Mouse (Mus musculus) kidney, adult 11 months (tissue): ENCODE measurements around the gene Krt18.
"Not testable (repeated sequence)": the region's sequence is repeated elsewhere in the genome, so short reads cannot be mapped to it uniquely, and the experiment has no call there.

Experiments
- DNase-seq: peaks from one replicate; pipeline ENCODE4 v3.0.0; 2022

Krt18 gene

DNA sequence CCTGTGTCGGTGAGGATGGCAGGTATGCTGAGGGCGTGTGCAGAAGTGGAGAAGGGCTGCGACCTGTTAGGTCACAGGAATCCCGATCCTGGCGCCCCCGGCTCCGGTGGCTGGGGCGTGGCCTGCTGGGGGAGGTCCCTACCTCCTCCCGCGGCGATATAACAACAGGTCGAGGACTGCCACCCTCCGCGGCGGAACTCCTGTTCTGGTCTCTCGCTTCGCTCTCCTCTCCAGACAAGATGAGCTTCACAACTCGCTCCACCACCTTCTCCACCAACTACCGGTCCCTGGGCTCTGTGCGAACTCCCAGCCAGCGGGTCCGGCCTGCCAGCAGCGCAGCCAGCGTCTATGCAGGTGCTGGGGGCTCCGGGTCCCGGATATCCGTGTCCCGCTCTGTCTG is at the start of gene Krt18:
TSS of gene Krt18 (plus strand) at position 141 of the 400 bp plus-strand sequence.
- peak; percentile 33 for DNase-seq

DNA sequence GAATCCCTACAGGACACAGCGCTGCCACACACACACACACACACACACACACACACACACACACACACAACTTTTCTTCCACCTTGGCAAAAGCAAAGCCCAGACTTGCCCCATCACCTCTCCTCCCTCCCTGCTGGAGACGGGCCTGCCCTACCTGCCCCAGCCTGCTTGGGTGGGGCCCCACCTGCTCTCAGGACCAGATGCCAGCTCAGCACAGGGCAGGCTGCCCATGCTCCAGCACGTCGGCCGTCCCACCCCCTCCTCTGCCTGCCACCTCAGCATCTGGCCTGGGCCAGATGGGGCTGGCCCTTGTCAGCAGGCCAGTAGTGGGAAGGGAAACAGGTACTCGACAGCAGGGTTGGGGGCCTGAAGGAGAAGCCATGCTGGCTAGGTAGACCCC is 47.1 kb upstream of the Krt18 start:
- DNase-seq, result peak; percentile 90

DNA sequence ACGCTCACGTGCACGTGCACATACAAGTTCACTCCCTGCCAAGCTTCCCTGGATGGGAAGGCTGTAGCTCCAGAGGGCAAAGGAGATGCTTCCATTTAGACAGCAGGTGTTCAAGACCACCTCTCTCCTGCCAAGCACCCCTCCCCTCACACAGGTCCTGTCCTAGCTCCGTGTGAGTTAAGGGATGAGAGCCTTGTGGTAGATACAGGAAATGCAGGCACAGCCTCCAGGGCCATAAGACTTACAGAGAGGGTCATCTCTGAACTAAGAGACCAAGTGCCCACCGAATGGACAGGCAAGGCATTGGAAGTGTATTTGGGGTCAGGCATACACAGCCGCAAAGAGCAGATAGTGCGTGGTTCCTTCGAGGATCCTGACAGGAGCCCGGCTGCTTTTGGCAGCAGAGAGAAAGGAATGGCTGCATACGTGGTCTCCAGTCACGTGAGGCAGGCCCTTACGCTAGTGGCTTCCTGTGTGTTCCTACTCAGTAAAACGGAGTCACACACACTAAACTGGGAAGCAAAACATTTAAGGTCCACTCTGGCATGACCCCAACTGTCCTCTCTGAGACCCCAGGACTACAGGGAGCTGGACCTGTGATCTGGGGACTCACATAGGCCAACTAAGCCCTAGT is 44.5 kb upstream of the Krt18 start:
- DNase-seq, result no peak

DNA sequence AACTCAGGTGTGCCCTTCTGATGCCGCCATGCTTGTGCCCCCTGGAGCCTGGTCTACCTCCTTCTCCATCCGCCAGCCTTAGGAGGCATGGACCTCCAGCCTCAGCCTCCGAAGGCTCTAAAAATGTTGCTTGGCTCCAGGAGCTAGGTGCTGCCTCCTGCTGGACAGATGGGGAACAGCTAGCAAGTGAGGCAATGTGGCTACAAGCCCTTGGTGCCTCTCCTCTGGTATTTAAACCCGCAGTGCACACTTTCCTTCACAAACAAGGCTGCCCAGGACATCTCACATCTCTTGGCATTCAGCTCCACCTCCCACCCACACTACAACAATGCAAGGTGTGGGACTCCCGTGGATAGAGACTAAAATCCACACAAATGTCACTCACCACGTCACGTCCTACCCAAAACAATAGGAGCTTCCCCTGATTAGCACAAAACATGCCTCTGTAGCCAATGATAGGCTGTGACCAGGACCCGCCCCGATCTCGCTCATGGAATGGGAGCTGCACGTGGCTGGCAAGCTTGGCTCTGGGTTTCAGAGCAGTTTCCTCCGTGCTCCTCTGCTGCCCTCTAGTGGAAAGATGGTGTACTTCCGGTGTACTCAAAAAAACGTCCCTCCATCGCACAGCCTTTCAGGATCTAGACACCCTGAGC is 43.9 kb upstream of the Krt18 start:
- peak; percentile 94 for DNase-seq

DNA sequence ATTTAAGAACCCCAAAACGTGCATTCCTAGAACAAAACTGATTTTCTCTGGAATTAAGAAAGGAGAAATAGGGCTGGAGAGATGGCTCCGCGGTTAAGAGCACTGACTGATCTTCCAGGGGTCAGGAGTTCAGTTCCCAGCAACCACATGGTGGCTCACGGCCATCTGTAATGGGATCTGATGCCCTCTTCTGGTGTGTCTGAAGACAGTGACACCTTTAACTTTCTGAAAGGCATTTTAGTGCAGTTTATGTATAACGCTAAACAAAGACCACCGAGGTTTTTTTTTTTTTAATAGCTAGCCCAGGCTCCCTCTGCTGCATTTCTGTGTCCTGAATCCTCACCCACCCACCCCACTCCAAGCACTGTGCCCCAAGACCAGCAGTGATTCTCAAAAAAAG is 43.2 kb upstream of the Krt18 start:
- no peak for DNase-seq

DNA sequence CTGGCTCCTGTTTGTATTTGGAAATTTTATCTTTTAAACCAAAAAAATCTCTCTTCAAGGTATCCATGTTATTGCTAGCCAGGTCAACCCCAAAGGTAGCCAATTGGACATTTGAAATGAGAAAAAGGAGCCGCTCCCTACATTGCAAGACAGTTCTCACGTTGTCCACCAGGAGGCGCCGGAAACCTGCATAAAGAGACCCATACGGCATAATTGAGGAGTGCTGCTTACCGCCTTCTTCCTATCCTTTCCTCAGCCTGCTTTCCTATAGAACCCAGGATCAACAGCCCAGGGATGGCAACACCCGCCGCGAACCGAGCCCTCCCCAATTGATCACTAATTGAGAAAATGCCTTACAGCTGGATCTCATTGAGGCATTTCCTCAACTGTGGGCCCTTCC is 39.9 kb upstream of the Krt18 start:
- DNase-seq, result peak; percentile 73

DNA sequence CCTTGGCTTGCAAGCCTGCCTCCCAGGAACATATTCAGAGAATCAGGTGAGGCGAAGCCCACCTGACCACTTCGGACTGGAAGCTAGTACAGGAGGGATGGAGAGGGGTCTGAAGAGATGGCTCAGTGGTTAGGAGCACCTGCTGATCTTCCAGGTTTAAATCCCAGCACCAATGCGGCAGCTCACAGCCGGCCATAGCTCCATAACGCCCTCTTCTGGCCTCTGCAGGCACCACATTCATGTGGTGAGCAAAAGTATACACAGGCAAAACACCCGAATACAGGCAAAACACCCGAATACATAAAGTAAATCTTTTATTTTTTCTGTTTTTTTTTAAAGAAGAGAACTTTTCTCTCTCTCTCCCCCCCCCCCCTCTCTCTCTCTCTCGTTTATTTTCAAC is 39.3 kb upstream of the Krt18 start:
- DNase-seq, result no peak

DNA sequence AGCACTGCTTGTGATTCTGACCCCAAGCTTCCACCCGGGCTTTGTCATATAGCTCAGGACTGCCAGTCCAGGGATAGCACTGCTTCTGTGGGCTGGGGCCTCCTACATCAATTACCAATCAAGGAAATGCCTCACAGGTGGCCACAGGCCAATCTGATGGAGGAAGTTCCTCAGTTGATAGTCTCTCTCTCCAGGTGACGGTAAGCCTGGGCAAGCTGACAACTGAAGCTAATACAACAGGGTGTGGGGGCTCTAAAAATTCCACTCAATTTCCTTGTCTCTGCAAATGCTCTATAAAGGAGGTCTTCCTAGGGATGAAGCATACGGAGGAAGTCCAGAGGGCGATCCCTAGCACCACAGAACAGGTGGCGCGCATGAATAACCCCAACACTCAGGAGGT is 37.0 kb upstream of the Krt18 start:
- no peak for DNase-seq

DNA sequence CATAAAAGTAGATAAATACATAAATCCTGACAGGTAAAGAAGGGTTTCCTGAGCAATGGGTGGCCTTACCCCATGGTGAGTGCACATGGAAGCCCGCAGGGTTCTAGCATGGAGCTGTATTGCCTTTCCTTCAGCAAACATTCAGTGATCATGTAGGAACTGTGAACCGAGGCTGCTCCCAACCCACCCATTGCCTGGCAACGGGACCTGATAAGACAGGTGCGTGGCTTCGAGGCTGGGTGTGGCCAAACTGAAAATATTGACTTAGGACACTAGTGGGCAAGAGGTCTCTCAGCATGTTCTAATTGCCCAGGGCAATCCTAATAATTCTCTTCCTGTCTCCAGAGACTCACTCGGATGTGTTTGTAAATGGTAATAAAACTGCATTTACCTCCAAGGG is 33.6 kb upstream of the Krt18 start:
- no peak for DNase-seq

DNA sequence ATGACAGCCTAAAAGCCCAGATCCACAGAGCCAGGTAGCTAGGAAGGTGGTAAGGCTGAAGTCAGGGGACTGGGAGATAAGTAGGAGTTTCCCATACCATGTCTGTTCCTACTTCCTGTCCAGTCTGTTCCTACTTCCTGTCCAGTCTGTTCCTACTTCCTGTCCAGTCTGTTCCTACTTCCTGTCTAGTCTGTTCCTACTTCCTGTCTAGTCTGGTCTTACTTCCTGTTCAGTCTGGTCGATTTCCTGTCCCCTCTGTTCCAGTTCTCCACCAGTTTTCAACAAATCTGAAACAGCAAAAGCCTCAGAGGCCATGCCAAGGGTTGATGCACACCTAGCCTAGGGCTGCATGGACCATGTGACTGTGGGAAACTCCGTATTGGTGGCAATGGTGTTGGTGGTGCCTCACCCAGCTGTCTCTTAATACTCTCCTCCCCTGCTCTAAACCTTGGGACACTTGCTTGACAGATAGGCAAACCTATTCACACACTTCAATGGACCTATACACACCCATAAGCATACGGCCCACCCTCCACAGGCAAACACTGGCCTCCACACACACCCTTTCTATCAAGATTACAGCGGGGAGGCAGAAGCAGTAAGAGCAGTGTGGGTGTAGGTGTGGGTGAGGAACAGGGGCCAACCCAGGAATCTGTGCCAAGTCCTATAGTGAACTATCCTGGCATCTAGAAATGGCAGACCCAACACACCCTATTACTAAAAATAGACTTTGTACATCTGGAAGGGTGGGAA is 32.3 kb upstream of the Krt18 start:
- DNase-seq, result no peak

DNA sequence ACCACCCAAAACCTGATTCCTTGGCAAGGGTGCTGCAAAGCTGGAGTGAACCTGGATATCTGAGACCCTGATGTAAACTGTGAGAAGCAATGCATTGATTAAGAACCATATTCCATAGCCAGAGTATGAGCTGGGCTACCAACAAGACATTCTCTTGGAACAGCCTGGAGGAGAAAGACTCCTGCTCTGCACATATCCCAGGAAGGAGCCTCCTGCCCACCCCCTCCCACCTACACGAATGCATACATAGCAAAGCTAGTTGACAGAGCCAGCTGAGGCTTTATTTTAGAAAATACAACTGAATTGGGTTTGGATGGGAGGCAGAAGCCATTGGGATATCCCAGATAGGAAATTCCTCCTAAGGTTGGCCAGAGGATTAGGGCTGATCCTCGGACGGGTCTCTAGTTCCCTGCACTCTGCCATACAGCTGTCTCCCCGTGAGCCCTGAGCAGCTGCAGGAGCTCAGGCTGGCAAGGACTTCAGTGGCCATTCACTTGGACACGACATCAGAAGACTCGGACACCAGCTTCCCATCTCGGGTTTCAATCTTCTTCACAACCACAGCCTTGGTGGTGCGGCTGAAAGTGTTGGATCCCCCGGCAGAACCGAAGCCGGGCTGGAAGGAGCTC is 31.4 kb upstream of the Krt18 start:
- not testable (repeated sequence) for DNase-seq

DNA sequence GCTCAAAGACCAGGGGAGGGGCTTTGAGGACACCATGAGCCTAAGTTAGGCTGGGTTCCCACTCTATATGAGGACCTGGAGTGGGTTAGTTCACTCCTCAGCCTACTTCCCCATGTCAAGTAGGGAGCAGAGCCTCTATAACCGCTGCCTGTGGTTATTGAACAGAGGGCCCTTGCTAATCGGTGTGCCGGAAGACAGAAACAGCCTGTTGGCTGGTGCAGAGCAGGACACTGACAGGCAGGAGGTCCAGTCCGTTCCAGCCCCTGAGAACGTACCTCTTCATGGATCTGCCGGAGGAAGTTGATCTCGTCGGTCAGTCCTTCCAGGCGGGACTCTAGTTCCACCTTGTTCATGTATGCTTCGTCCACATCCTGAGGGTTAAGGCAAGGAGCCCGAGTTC is 28.8 kb upstream of the Krt18 start:
- DNase-seq, result no peak

DNA sequence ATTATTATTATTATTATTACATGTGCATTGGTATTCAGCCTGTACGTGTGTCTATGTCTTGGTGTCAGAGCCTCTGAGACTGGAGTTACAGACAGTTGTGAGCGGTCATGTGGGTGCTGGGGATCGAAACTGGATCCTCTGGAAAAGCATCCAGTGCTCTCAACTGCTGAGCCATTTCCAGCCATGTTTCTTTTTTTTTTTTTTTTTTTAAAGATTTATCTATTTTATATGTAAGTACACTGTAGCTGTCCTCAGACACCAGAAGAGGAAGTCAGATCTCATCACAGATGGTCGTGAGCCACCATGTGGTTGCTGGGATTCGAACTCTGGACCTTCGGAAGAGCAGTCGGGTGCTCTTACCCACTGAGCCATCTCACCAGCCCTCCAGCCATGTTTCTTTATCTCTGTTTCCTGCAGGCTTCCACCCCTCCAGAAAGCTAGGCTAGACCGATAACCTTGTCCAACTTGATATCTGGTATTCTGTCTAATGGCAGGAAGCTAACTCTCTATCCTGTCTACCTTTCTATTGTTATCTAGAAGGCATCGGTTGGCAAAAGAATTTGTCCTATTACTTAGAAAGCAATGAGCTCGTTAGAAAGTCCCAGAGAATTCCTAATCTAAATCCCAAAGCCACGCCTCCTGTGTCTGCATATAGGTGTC is 28.2 kb upstream of the Krt18 start:
- DNase-seq, result no peak

DNA sequence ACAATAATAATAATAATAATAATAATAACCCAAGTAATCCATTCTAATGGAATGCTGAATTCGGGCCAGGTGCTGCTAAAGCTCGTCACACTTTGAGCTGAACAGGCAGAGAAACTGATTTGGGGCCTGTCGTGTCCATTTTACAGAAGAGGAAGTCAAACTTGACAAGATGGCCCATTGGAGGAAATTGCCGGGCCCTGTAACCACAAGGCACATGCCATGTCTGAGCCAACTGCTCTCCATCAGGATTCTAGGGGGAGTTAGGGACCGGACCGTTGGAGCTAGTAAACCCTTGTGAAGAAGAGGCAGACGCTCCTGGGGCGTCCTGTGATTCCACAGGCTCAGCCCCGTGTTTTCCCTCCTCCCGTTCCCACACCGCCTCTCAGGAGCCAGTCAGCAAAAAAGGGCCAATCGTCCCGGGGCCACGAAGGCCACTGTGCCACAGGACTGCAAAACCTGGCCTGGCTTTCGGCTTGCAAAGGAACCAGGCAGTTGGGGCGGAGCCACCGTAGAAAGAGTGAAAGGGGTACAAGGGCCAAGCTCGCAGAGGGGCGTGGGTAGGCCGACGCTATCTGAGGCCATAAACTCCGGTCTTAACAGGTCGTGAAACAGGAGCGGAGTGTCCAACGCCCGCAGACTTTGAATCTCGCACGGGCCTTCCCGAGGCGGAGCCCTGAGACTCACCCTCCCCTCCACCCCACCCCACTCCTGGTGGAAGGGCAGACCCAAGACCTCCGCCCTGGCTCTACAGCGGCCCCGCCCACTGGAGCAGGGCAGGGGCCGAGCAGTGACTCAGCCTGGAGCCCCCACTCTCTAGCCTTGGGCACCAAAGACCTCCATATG is 25.1 kb upstream of the Krt18 start:
- peak; percentile 89 for DNase-seq

DNA sequence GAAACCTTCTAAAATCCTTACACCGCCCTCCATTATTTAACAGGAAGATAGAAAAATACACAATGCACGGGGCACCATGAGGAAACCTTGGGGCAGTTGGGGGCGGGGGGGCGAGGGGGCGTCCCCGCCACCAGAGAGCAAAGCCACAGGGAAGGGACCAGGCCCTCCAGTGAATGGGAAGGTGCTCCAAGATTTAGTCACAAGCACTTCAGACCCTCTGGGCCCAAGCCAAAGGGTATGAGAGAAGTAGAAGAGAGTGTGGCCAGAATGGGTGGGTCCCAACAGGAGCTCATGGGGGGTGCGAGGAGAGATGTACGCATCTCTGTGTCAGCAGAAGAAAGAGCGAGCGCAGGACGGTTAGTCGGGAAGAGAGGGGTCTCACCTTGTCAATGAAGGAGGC is 24.5 kb upstream of the Krt18 start:
- no peak for DNase-seq

DNA sequence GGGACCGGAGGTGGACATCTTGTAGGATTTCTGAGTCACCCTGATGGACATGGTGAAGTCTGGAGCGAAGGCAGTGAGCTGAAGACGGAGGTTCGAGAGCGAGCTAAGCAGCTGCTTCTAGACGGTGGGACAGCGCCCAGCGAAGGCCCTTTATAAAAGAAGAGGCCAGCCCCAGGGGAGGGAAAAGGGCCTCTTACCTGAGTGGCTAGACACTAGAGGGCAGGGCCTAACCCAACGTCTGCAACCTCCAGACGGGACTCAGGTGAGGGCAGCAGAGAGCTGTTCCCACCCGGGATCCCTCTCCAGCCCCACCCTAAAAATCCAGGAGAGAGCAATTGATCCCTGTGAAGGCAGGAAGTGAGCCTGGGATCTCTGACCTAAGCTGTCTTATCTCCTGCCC is 23.8 kb upstream of the Krt18 start, which contains the start of gene Krt8:
TSS of gene Krt8 (minus strand) at position 294 of the 400 bp plus-strand sequence.
- peak; percentile 85 for DNase-seq

DNA sequence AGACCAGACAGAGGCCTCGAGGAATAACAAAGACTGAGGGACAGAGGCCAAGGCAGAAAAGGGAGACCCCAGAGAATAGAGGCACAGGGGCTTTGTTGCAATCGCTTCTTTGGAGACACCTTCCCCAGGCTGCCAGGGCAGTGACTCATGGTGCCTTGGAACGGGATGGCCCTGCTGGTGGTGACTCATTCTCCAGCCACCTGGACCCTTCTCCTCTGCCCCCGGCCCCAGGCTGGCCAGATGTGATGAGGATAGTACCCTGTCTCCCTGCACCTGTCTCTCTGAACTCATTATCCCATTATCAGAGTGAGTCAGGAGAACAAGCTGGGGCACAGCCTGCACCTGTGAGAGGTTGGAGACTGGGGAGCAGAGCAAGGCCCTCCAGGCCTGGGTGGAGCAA is 22.7 kb upstream of the Krt18 start:
- DNase-seq, result no peak

DNA sequence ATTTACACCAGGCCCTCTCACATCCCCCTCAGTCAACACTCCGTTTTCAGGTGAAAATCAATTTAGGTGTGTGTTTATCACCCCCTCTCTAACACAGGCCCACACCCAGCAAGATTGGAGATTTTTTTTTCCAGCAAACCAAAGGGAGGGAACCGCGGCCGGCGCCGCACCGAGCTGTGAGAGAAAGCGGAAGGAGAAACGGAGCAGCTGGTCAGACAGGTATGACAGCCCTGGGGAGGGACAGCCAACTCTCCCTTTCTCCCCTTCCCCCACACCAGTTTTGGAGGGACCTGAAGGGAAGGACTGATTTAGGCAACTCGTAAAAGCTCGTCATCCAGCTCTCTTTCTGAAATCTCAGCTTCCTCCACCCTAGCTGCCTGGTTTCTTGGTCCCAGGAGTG is 21.7 kb upstream of the Krt18 start:
- peak; percentile 26 for DNase-seq

DNA sequence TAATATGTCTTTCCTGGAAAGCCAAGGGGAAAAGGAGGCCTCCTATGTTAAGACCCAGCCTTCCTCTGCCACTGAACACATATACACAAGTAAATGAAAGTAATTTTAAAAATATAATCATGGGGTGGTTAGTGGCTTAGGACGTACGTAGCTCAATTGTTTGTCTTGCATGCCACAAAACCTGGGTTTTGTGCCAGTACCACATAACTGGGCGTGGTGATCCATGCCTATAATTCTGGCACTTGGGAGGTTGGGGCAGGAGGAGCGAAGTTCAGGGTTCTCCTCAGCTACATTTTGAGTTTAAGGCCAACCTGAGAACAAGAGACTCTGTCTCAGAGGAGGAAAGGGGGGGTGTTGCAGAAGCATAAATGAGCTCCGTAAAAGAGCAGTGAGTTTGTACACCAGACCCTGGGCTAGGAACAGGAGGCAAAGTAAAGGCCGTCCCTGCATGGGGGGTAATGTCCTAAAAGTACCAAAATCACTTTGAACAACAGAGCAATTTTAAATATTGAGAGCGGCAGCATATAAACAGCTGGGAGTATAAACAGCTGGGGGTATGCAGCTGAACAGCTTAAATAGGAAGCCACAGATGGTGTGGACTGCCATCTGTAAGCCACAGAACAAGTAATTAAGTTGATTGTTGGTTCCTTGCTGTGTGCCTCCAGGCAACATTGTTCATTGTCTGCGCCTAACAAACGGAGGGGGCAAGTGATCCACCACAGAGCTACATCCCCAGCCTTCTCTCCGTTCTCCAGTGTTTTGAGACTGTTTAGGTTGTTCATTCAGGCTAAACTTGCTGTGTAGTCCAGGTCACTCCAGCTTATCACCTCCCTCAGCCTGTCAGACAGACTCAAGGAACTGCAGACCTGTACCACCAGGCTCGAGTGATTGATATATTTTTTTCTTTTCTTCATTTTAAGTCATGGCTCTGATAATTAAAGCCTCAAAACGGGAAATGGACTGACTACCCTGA is 20.6 kb upstream of the Krt18 start:
- no peak for DNase-seq

DNA sequence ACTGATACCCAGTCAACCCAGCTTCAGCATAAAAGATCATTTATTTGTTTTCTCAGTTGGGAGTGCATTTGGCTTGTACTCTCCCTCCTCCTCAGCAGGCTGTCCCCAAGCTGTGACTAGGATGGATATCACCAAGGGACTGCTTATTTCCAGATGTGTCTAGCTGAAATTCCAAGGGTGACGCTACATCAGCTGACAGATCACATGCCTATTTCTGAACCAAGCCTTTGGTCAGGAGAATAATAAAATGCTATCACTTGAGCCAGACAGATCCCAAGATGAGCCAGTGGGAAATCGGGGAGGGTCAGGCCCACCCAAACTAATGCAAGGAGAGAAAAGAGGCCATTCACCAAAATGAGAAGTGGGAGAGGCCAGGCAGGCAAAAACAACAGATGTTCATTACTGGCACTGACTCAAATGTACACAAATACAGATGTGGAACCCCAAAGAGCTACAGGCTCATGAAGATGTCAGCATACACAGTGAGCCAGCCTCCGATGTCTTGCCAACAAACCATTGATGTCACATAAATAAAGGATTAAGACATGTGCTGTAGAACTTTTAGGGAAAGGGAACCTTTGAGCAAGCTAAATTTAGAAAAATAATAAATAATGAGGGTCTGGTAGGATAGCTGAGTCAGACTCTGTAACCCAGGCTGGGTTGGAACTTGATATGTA is 17.3 kb upstream of the Krt18 start:
- no peak for DNase-seq
